Mouse (Mus musculus): ENCODE results near the gene Kcnma1. TPM values are rescaled to one million over a fixed set of nuclear protein-coding genes. Genes with fewer than 3 reads are reported as not detected.

Kcnma1 gene
- polyA plus RNA-seq, 1 experiment from 2014 or later, result 19.5 TPM

- Histone ChIP-seq H3K4me1 (no peaks in the 10 kb centered on the region), H3K27ac (no peak overlapping the region), H3K27me3 (replicated peaks) (no peaks in the 10 kb centered on the region), H3K36me3 (replicated peaks) (no peaks in the 10 kb centered on the region), H3K4me3 (no peak overlapping the region), H3K9me3 (no peaks in the 10 kb centered on the region), H3K4me2 (no peak overlapping the region), H3K9ac (no peak overlapping the region)
- 84% methylated on average over 2 of the region's 2 CpGs for WGBS
- no peak for ATAC-seq (replicated peaks)
Measured at GRCm38 (mm10) chr14:23943876-23944275, 70.4 kb downstream of the Kcnma1 start.

DNA sequence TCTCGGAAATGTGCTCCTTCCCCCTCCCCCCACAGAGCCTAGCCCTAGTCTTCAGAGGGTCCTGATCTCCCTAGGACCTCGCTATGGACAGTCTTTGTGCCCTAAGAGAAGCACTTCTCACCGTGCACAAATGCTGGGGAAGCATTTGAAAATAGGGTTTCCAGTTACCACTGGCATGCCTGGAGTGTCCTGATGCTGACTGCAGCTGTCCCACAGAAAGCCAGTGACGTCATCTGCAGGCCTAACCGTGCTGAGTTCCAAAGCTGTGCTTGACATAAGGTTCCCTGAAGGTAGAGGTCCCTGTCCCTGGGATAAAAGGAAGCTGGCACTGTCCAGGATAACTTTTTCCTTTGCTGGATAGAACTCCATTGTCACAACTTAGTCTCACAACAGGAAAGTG lies 71.1 kb downstream of the Kcnma1 start:
- 56% methylated on average over 5 of the region's 5 CpGs for WGBS
- no peak overlapping the region for H3K9ac ChIP-seq
- H3K27ac ChIP-seq, result no peak overlapping the region
- H3K4me1 ChIP-seq, result no peaks in the 10 kb centered on the region
- no peaks in the 10 kb centered on the region for H3K36me3 ChIP-seq (replicated peaks)
- H3K4me3 ChIP-seq, result no peak overlapping the region
- H3K27me3 ChIP-seq (replicated peaks), result no peaks in the 10 kb centered on the region
- no peak for ATAC-seq (replicated peaks)
- no peak overlapping the region for H3K4me2 ChIP-seq
- no peaks in the 10 kb centered on the region for H3K9me3 ChIP-seq

GRCm38 (mm10) chr14:23942103-23942502 lies 72.2 kb downstream of the Kcnma1 start:
- Histone ChIP-seq H3K4me3 (no peak overlapping the region), H3K9me3 (no peaks in the 10 kb centered on the region), H3K9ac (no peak overlapping the region), H3K27ac (no peak overlapping the region), H3K4me2 (no peak overlapping the region), H3K27me3 (replicated peaks) (no peaks in the 10 kb centered on the region), H3K36me3 (replicated peaks) (no peaks in the 10 kb centered on the region), H3K4me1 (no peaks in the 10 kb centered on the region)
- 89% methylated on average over 8 of the region's 8 CpGs for WGBS
- ATAC-seq (replicated peaks), result no peak

- Histone ChIP-seq H3K9ac (no peak overlapping the region), H3K4me2 (no peak overlapping the region), H3K27ac (no peak overlapping the region), H3K4me1 (no peaks in the 10 kb centered on the region), H3K9me3 (no peaks in the 10 kb centered on the region), H3K27me3 (replicated peaks) (no peaks in the 10 kb centered on the region), H3K4me3 (no peak overlapping the region), H3K36me3 (replicated peaks) (no peaks in the 10 kb centered on the region)
- ATAC-seq (replicated peaks), result 0 out of 2 replicates have a peak, but pooled peaks have one; percentile 27
- 57% methylated on average over 6 of the region's 6 CpGs for WGBS
Measured at GRCm38 (mm10) chr14:23935016-23935415, 79.3 kb downstream of the Kcnma1 start.

GRCm38 (mm10) chr14:23931671-23932071 lies 82.6 kb downstream of the Kcnma1 start:
- no peaks in the 10 kb centered on the region for H3K36me3 ChIP-seq (replicated peaks)
- no peak overlapping the region for H3K27ac ChIP-seq
- H3K4me3 ChIP-seq, result no peak overlapping the region
- WGBS, result 84% methylated on average over 6 of the region's 6 CpGs
- no peak overlapping the region for H3K4me2 ChIP-seq
- H3K9me3 ChIP-seq, result no peaks in the 10 kb centered on the region
- H3K4me1 ChIP-seq, result no peaks in the 10 kb centered on the region
- no peaks in the 10 kb centered on the region for H3K27me3 ChIP-seq (replicated peaks)
- no peak for ATAC-seq (replicated peaks)
- H3K9ac ChIP-seq, result no peak overlapping the region

DNA sequence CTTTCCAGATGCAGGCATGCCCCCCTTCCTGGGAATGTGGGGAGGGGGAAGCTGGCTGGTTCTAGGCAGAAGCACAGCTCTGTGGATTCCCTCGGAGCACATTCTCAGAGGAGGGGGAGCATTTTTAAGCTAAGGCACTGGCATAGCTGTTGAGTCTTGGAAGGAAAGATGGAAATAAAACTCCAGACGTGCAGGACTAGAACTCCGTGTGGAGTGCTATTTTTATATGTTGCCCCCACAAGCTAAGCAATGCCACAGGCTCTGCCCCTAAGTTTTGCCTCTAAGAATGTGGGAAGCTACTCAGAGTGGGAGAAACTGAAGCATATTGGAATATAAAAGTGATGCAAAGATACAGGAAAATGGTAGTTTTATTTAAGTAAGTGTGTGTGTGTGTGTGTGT lies 85.1 kb downstream of the Kcnma1 start:
- Histone ChIP-seq H3K4me3 (no peak overlapping the region), H3K4me2 (no peak overlapping the region), H3K27ac (no peak overlapping the region), H3K9me3 (no peaks in the 10 kb centered on the region), H3K36me3 (replicated peaks) (no peaks in the 10 kb centered on the region), H3K27me3 (replicated peaks) (no peaks in the 10 kb centered on the region), H3K9ac (no peak overlapping the region), H3K4me1 (no peaks in the 10 kb centered on the region)
- WGBS, result 92% methylated on average over 3 of the region's 3 CpGs
- no peak for ATAC-seq (replicated peaks)

DNA sequence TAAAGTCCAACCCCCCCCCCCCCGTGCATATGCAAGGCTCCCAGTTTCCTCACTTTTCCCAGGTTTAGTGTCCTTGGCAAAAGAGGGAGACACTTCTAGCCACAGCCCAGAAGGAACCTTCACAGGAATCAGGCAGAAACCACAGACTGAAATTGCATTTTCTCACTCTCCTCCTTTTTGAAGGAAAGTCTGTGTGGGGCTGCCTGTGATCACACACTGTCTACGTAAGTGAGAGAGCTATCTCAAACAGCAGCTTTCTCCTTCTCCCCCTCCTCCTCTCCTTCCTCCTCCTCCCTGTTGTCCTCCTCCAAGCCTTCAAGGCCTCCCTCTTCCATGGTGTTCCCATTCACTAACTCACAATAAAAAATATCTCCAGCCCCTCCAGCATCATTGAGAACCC lies 90.9 kb downstream of the Kcnma1 start:
- H3K9me3 ChIP-seq, result no peaks in the 10 kb centered on the region
- no peak for ATAC-seq (replicated peaks)
- H3K4me1 ChIP-seq, result peaks cover 4% of the 10 kb centered on the region; the same call in 1 of the 2 replicates
- H3K27ac ChIP-seq, result 0 out of 2 replicates have a peak overlapping the region, but pooled peaks have one; percentile 34
- no peak overlapping the region for H3K4me2 ChIP-seq
- H3K36me3 ChIP-seq (replicated peaks), result no peaks in the 10 kb centered on the region
- H3K9ac ChIP-seq, result no peak overlapping the region
- no peaks in the 10 kb centered on the region for H3K27me3 ChIP-seq (replicated peaks)
- WGBS, result 70% methylated on average over 2 of the region's 2 CpGs
- no peak overlapping the region for H3K4me3 ChIP-seq

DNA sequence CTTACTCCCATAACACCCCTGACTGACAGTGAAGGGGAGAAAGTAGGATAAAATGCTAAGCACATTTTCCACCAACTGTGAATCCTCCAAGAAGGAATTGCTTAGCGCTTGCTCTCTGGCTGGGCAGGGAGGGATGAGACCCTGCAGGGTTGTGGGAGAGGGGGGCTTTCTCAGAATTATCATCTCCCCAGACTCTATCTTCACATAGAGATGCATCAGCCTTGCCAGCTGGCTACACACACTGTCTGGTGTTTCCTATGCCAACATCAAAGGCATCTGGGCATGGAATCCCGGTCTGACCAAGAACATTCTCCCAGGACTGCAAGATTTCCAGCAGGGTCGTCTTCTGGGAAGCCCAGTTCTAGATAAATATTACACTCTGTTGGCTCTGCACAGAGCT lies 91.5 kb downstream of the Kcnma1 start:
- H3K4me2 ChIP-seq, result no peak overlapping the region
- H3K27ac ChIP-seq, result peak overlapping the region; percentile 34; the same call in 1 of the 2 replicates
- no peak overlapping the region for H3K9ac ChIP-seq
- H3K9me3 ChIP-seq, result no peaks in the 10 kb centered on the region
- H3K36me3 ChIP-seq (replicated peaks), result no peaks in the 10 kb centered on the region
- no peak overlapping the region for H3K4me3 ChIP-seq
- ATAC-seq (replicated peaks), result no peak
- 81% methylated on average over 3 of the region's 3 CpGs for WGBS
- H3K27me3 ChIP-seq (replicated peaks), result no peaks in the 10 kb centered on the region
- H3K4me1 ChIP-seq, result peaks cover 4% of the 10 kb centered on the region; the same call in 1 of the 2 replicates

DNA sequence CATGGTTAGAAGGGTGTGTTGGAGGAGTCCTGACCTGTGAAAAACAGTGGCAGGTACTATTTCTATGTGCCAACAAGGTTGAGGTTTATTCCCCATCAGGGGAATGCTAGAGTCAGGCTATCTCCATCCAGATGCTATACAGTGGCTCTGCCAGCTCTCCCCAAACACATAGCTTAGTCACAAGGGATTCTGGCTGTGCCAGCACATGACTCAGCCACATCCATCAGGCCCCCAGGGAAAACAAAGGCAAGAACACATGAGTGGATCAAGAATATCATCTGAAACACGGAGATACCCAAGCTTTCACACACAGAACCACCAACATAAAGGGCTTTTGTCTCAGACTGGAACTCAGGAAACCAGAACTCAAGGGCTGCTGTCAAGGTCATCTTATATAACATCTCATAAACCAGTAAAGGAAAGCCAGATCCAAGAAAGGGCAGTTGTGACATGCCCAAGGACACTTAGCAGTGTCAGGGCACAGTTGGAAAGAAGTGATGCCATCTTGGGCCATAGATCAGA lies 103.1 kb downstream of the Kcnma1 start:
- Histone ChIP-seq H3K36me3 (replicated peaks) (no peaks in the 10 kb centered on the region), H3K9ac (no peak overlapping the region), H3K4me3 (no peak overlapping the region), H3K9me3 (no peaks in the 10 kb centered on the region), H3K27me3 (replicated peaks) (no peaks in the 10 kb centered on the region), H3K4me1 (no peaks in the 10 kb centered on the region), H3K27ac (no peak overlapping the region), H3K4me2 (no peak overlapping the region)
- WGBS, result 71% methylated on average over 1 of the region's 1 CpGs
- ATAC-seq (replicated peaks), result no peak

- peaks cover 3% of the 10 kb centered on the region for H3K4me1 ChIP-seq
- 77% methylated on average over 5 of the region's 5 CpGs for WGBS
Measured at GRCm38 (mm10) chr14:23908564-23908963, 105.7 kb downstream of the Kcnma1 start.

DNA sequence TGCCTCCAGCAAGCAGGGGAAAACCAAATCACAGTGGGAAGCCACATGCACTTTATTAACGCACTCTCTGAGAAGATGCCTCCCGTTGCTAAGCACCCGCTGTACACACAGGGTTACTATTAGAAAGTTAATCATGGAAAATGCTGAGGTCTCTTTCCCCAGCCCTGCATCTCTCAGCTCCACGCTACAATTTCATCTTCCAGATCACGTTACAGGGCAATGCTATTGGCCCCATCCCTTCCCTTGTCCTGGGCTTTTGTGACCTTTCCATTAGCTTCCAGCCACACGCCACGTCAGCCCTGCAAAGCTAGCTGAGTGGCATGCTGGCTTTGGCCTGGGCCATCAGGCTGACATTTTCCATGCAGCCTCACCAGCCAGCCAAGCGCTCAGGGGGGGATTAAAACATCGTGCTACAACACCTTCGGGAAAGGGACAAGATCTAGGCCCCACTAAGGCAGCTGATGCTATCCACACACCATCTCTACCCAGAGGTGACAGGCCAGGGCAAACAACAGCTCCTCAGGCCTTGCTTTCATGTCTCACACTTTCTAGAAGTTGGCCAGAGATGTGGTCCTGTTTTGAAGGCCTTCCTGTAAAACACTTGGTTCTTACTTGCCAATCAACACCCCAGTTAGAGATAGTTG lies 111.5 kb downstream of the Kcnma1 start:
- Histone ChIP-seq H3K4me2 (no peak overlapping the region), H3K27ac (peak overlapping the region; percentile 69), H3K9me3 (no peaks in the 10 kb centered on the region), H3K9ac (no peak overlapping the region), H3K4me3 (no peak overlapping the region), H3K27me3 (replicated peaks) (no peaks in the 10 kb centered on the region), H3K4me1 (peaks cover 25% of the 10 kb centered on the region), H3K36me3 (replicated peaks) (no peaks in the 10 kb centered on the region)
- 18% methylated on average over 10 of the region's 10 CpGs for WGBS
- peak; percentile 73 for ATAC-seq (replicated peaks)

More at GRCm38 (mm10) chr14:23908564-23908963, 105.7 kb downstream of the Kcnma1 start:
- no peak overlapping the region for H3K4me2 ChIP-seq
- H3K27ac ChIP-seq, result no peak overlapping the region
- no peaks in the 10 kb centered on the region for H3K36me3 ChIP-seq (replicated peaks)
- no peak overlapping the region for H3K4me3 ChIP-seq
- H3K9me3 ChIP-seq, result no peaks in the 10 kb centered on the region
- H3K9ac ChIP-seq, result no peak overlapping the region
- ATAC-seq (replicated peaks), result no peak
- no peaks in the 10 kb centered on the region for H3K27me3 ChIP-seq (replicated peaks)

- Histone ChIP-seq H3K27ac (no peak overlapping the region), H3K4me3 (no peak overlapping the region), H3K9ac (no peak overlapping the region), H3K4me2 (no peak overlapping the region), H3K4me1 (peaks cover 25% of the 10 kb centered on the region), H3K27me3 (replicated peaks) (no peaks in the 10 kb centered on the region), H3K9me3 (no peaks in the 10 kb centered on the region), H3K36me3 (replicated peaks) (no peaks in the 10 kb centered on the region)
- WGBS, result 90% methylated on average over 5 of the region's 5 CpGs
- ATAC-seq (replicated peaks), result no peak
Measured at GRCm38 (mm10) chr14:23899462-23899861, 114.8 kb downstream of the Kcnma1 start.

- 85% methylated on average over 5 of the region's 5 CpGs for WGBS
- no peak overlapping the region for H3K4me3 ChIP-seq
- H3K36me3 ChIP-seq (replicated peaks), result no peaks in the 10 kb centered on the region
- no peaks in the 10 kb centered on the region for H3K27me3 ChIP-seq (replicated peaks)
- no peak overlapping the region for H3K9ac ChIP-seq
- peaks cover 16% of the 10 kb centered on the region for H3K4me1 ChIP-seq
- H3K4me2 ChIP-seq, result no peak overlapping the region
- H3K27ac ChIP-seq, result no peak overlapping the region
- ATAC-seq (replicated peaks), result no peak
- no peaks in the 10 kb centered on the region for H3K9me3 ChIP-seq
Measured at GRCm38 (mm10) chr14:23897815-23898214, 116.5 kb downstream of the Kcnma1 start.
